Mouse (Mus musculus): ENCODE results near the gene Snx32. TPM values are rescaled to one million over a fixed set of nuclear protein-coding genes. Genes with fewer than 3 reads are reported as not detected.

Gene Snx32
- total RNA-seq, 1 experiment from 2014 or later = 11.3 TPM

GRCm38 (mm10) chr19:5444371-5444908 lies 65.9 kb downstream of the Snx32 start:
- no peak for ATAC-seq (ENCODE audit: extremely low read depth, insufficient number of reproducible peaks, low FRiP score, poor library complexity, severe bottlenecking)

Other genes starting within 250 kb of the Snx32 start
- gene Pacs1, start 237.4 kb downstream of the Snx32 start, total RNA-seq (2017) = 50.5 and 54.0 TPM in 2 replicates
- gene Sf3b2, start 215.1 kb downstream of the Snx32 start, total RNA-seq (2017) = 273 and 288 TPM in 2 replicates
- not detected in 2 replicates for gene Gal3st3, start 212.2 kb downstream of the Snx32 start, total RNA-seq (2017)
- gene Catsper1, start 174.8 kb downstream of the Snx32 start, total RNA-seq (2017) = not detected in 2 replicates
- gene Cst6, start 161.0 kb downstream of the Snx32 start, total RNA-seq (2017) = 1.4 TPM in 1 of 2 replicates, not detected in the other
- gene Eif1ad, start 143.8 kb downstream of the Snx32 start, total RNA-seq (2017) = 31.6 and 36.8 TPM in 2 replicates
- 15.2 and 17.9 TPM in 2 replicates for gene Banf1, start 143.4 kb downstream of the Snx32 start, total RNA-seq (2017)
- 135 and 147 TPM in 2 replicates for gene Sart1, start 121.8 kb downstream of the Snx32 start, total RNA-seq (2017)
- 1.5 TPM in 1 of 2 replicates, not detected in the other for gene Tsga10ip, start 108.0 kb downstream of the Snx32 start, total RNA-seq (2017)
- gene Drap1, start 85.6 kb downstream of the Snx32 start, total RNA-seq (2017) = 91.6 and 100 TPM in 2 replicates
- 21.1 and 22.2 TPM in 2 replicates for gene AI837181, start 85.4 kb downstream of the Snx32 start, total RNA-seq (2017)
- not detected in 2 replicates for gene Fosl1, start 63.0 kb downstream of the Snx32 start, total RNA-seq (2017)
- 2.3 and 2.8 TPM in 2 replicates for gene Ccdc85b, start 52.6 kb downstream of the Snx32 start, total RNA-seq (2017)
- gene Fibp, start 49.9 kb downstream of the Snx32 start, total RNA-seq (2017) = 133 and 137 TPM in 2 replicates
- gene Ctsw, start 42.0 kb downstream of the Snx32 start, total RNA-seq (2017) = 11.1 and 11.2 TPM in 2 replicates
- 0.70 TPM in 1 of 2 replicates, not detected in the other for gene Efemp2, start 36.6 kb downstream of the Snx32 start, total RNA-seq (2017)
- 19.0 and 22.0 TPM in 2 replicates for gene Mus81, start 22.1 kb downstream of the Snx32 start, total RNA-seq (2017)
- gene Cfl1, start 20.1 kb downstream of the Snx32 start, total RNA-seq (2017) = 1,009 and 1,084 TPM in 2 replicates
- 0.86 and 5.0 TPM in 2 replicates for gene 1700020D05Rik, start 6.8 kb downstream of the Snx32 start, total RNA-seq (2017)
- gene Ovol1, start 50.1 kb upstream of the Snx32 start, total RNA-seq (2017) = 0.23 and 0.25 TPM in 2 replicates
- gene Ap5b1, start 57.5 kb upstream of the Snx32 start, total RNA-seq (2017) = 14.6 and 18.0 TPM in 2 replicates
- 50.5 and 64.0 TPM in 2 replicates for gene Rnaseh2c, start 91.3 kb upstream of the Snx32 start, total RNA-seq (2017)
- 77.8 and 89.0 TPM in 2 replicates for gene Kat5, start 99.7 kb upstream of the Snx32 start, total RNA-seq (2017)
- gene Rela, start 126.9 kb upstream of the Snx32 start, total RNA-seq (2017) = 143 and 145 TPM in 2 replicates
- gene Sipa1, start 153.2 kb upstream of the Snx32 start, total RNA-seq (2017) = 199 and 249 TPM in 2 replicates
- gene Map3k11, start 178.2 kb upstream of the Snx32 start, total RNA-seq (2017) = 64.1 and 65.3 TPM in 2 replicates
- gene Pcnx3, start 178.4 kb upstream of the Snx32 start, total RNA-seq (2017) = 58.3 and 60.2 TPM in 2 replicates
- gene Kcnk7, start 193.8 kb upstream of the Snx32 start, total RNA-seq (2017) = 1.7 and 2.3 TPM in 2 replicates
- 88.8 and 91.8 TPM in 2 replicates for gene Ehbp1l1, start 215.8 kb upstream of the Snx32 start, total RNA-seq (2017)
- gene Fam89b, start 219.1 kb upstream of the Snx32 start, total RNA-seq (2017) = 21.1 and 24.4 TPM in 2 replicates
- 0.35 TPM in 1 of 2 replicates, not detected in the other for gene Ltbp3, start 230.4 kb upstream of the Snx32 start, total RNA-seq (2017)

All from neutrophil, adult 5-6 weeks (primary cell).